Mouse (Mus musculus) cerebellum, adult 8-10 months (tissue): ENCODE measurements around the gene Rbm15.
A peak's percentile ranks its signal among the peaks of the same experiment; 100 is the strongest.
"Not testable (repeated sequence)": the region's sequence is repeated elsewhere in the genome, so short reads cannot be mapped to it uniquely, and the experiment has no call there.

Experiments
- DNase-seq: peaks from one replicate; pipeline ENCODE4 v3.0.0; 2022

The Rbm15 gene

GRCm38 (mm10) chr3:107330503-107331424 is 2.7 kb downstream of the Rbm15 start:
- peak; percentile 20 for DNase-seq

DNA sequence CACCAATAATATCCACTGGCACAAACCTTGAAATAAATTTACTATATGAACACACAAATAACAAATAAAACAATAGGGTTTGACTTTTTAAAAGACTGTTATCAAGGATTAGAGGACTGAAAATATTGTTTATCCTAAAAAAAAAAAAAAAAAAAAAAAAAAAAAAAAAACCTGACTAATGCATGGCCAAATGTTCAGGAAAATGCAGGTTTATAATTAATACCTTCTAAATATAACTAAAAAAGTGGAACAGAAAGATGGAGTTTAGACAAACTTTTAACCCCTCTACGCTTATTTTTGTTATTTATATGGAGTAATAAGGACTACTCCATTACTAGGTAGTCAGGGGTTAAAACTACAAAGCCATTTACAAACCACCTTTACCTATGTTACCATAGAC is 7.0 kb downstream of the Rbm15 start:
- no peak for DNase-seq

DNA sequence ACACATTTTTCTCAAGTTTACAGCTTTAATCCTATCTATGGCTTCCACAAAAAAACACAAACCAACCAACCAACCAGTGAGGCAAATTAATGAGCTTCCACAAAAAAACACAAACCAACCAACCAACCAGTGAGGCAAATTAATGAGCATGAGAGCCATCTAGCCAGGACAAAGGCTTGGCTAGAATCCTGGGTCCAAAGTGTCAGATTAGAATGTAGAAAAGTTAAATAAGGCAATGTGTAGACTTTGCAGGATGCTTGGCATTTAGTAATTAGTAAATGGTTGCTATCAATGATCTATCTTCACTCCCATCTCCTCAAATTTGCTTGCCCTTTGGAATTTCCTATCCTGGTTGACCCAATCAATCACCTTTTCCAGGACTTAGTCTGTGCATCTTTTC is 11.7 kb downstream of the Rbm15 start:
- DNase-seq: no peak

DNA sequence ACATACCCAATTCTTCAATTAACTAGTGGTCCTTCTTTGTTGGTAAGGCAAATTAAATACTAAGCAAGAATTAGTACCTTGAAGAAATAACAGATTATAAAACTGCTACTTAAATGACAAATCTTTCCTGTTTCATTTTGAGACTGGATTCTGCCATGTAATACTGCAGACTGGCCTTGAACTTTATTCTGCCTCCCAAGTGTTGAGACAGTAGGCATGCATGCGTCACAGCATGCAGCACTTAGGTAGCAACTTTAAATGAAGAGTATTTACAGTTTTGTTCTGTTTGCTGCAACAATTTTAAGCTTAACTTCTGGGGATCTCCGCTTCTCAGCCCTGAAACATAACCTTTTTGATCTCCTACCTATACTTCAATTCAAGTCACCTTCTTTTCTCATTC is 12.3 kb downstream of the Rbm15 start:
- DNase-seq: no peak

GRCm38 (mm10) chr3:107317338-107317737 is 16.1 kb downstream of the Rbm15 start:
- DNase-seq: no peak

DNA sequence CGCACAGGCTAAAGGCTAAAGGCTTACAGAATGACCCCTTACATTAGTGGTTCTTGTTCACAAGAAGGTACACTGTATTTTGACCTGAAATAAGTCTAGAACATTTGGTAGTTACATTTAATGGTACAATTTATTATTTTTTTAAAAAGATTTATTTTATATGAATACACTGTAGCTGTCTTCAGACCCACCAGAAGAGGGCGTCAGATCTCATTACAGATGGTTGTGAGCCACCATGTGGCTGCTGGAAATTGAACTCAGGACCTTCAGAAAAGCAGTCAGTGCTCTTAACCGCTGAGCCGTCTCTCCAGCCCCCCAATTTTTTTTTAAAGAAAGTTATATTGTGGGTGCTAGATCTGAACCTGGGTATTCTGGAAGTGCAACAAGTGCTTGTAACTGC is 36.6 kb downstream of the Rbm15 start:
- not testable (repeated sequence) for DNase-seq

GRCm38 (mm10) chr3:107295672-107296360 is 37.7 kb downstream of the Rbm15 start:
- no peak for DNase-seq

DNA sequence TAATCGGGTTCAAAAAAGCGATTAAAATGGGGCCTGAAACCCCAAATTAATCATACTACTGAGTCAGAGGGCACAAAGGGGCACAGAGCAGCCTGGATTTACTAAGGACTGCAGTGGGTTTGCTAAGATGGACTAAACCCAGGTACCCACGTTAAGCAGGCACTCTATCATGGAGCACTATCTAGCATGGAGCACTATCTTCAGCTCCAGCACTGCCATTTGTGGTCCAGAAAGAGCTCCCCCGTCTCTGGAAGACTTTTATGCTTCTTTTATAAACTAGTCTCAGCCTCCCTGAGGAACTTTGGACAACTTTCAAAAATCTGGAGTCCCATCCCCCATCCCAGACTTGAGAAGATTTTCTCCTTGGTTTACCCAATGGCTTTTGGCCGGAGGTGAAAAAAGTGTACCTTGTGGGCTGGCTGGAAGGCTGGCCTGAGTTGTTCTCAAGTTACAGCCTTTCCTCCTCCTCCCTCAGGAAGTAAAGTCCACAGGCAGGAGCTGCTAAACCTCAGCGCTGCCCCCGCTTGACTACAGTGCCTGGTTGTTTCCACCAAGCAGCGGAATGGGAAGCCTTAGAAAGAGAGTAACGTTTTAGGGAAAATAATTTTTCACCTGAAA is 42.6 kb downstream of the Rbm15 start, which contains the start of gene Slc16a4:
Gene Slc16a4, plus strand, starts transcription at position 467 of the 618 bp plus-strand sequence.
- no peak for DNase-seq

GRCm38 (mm10) chr3:107287346-107287745 is 46.1 kb downstream of the Rbm15 start:
- DNase-seq: no peak

DNA sequence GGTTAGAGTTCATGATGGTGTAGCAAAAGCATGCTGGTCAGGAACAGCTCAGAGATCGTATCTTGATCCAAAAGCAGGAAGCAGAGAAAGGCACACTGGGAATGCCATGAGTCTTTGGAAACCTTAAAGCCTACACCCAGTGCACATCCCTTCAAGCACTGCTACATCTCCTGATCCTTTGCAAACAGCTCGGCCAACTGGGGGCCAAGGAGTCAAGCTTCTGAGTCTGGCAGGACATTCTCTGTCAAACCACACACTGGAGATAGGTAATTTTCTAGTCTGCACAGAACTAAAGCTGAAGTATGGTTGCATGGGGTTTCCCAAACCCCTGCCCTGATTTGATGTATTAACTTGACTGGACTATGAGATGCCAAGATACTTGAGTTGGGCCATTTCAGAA is 47.4 kb downstream of the Rbm15 start:
- no peak for DNase-seq

DNA sequence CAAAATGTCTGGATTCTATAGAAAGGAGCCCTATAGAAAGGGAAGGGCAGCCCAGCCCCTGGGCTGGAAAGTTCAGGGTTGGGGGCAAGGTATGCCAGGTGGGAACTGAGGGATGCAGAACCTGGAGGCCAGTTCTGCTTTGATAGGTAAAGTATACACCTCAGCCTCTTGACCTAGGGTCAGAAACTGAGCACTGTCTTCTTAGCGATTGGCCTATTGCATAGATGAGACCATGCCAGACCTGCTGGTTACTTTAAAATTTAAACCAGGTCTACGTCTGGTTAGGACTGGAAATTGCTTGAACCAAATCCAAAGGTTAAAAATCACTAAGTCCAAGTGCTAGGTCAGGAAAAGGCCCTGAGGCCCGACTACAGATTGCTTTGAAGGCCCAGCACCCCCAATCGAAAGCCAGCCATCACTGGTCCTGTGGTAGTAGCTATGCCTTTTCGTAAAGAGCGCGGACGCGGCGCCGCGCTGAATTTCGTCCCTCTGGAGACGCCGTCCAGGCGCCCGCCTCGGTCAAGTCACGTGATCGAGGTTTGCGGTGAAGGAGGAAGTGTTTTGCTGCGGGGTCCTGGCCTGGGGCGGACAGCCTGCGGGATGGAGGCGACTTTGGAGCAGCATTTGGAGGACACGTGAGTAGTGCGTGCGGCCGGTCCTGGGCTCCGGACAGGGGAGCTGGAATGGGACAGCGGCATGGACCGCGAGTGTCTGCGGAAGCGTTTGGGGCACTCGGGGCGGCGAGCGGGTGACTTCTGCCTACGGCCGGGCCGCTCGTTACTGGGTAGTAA is 54.8 kb downstream of the Rbm15 start, which contains the start of gene Lamtor5:
Gene Lamtor5, plus strand, starts transcription at position 380 of the 791 bp plus-strand sequence.
- DNase-seq: peak; percentile 92

DNA sequence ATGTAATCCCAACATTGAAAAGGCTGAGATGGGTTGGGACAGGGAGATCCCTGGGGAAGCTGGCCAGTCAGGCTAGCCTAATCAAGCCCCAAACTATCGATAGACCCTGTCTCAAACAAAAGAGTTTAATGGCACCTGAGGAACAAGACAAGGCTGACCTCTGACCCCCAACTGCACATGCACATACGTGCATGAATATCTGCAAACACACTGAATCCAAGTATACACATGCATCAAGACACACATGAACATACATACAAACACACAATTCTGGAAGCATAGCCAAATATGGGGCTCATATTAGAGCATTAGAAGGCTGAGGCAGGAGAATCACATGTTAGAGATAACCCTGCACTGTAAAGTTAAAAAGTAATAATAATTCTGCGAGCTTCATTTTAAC is 56.8 kb downstream of the Rbm15 start:
- DNase-seq: no peak

DNA sequence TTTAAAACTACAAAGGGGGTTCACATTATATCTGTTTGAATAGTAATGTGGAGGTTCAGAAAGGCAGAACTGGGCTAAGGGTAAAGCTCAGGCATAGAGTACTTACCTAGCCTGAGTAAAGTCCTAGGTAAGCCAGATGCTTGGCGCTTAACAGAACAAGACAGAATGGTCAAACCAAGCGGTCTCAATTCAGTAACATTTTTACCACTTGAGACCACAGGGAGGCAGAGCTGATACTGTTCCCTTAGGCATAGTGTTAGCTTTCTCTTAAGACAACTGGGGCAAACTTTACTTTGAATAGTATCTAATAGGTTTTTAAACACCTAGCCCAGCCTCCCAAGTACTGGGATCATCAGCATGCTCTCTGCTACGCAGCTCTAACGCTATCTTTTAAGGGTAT is 57.5 kb downstream of the Rbm15 start:
- no peak for DNase-seq
